ENCODE assay signal across 7 mouse cellular contexts in genomic region chr8:107151212-107151920, GRCm38 (mm10). TPM values are rescaled to one million over a fixed set of nuclear protein-coding genes. Genes with fewer than 3 reads are reported as not detected.
DNase-seq lines count a peak whose midpoint lies in the region; ATAC-seq and TF ChIP-seq lines count a peak whose summit lies in the region.

No protein-coding gene starts in this region.

- H3K27me3 ChIP-seq in lung, postnatal 0 days (replicated peaks; ENCODE audit: insufficient read depth, low read length) = no peaks in the 10 kb centered on the region
- H3K27me3 ChIP-seq in embryonic facial prominence, embryonic 12.5 days = no peaks in the 10 kb centered on the region
- H3K27me3 ChIP-seq in limb, embryonic 11.5 days (ENCODE audit: control insufficient read depth, insufficient read depth, low read length) = no peaks in the 10 kb centered on the region
- H3K27me3 ChIP-seq in small intestine, adult 2 months (ENCODE audit: control insufficient read depth, insufficient read depth, low read length) = no peaks in the 10 kb centered on the region

- 54% methylated on average over 7 of the region's 7 CpGs for WGBS in lung, postnatal 0 days
- 69% methylated on average over 7 of the region's 7 CpGs for WGBS in embryonic facial prominence, embryonic 12.5 days
- WGBS in limb, embryonic 11.5 days = 79% methylated on average over 7 of the region's 7 CpGs
- 14% methylated on average over 7 of the region's 7 CpGs for WGBS in small intestine, adult 2 months

- peak overlapping the region; percentile 88 for H3K4me3 ChIP-seq in lung, postnatal 0 days (ENCODE audit: low read depth, low read length)
- H3K4me3 ChIP-seq in embryonic facial prominence, embryonic 12.5 days = peak overlapping the region; percentile 84
- H3K4me3 ChIP-seq in limb, embryonic 11.5 days (ENCODE audit: low read depth, low read length) = peak overlapping the region; percentile 90
- peak overlapping the region; percentile 95 for H3K4me3 ChIP-seq in small intestine, adult 2 months (ENCODE audit: low read depth, low read length)

- peak overlapping the region; percentile 86 for H3K9ac ChIP-seq in lung, postnatal 0 days (replicated peaks; ENCODE audit: low read depth)
- peak overlapping the region; percentile 80 for H3K9ac ChIP-seq in embryonic facial prominence, embryonic 12.5 days
- peak overlapping the region; percentile 89 for H3K9ac ChIP-seq in limb, embryonic 11.5 days (ENCODE audit: low read length)

- H3K4me2 ChIP-seq in lung, postnatal 0 days (replicated peaks; ENCODE audit: low read depth, low read length) = peak overlapping the region; percentile 82
- H3K4me2 ChIP-seq in embryonic facial prominence, embryonic 12.5 days (replicated peaks) = peak overlapping the region; percentile 77
- H3K4me2 ChIP-seq in limb, embryonic 11.5 days (ENCODE audit: low read depth, severe bottlenecking) = peak overlapping the region; percentile 57

- no peak for TF ChIP-seq CTCF in lung, postnatal 0 days (IDR thresholded peaks at IDR 0.05)
- no peak for TF ChIP-seq CTCF in small intestine, adult 2 months (IDR thresholded peaks at IDR 0.05; ENCODE audit: extremely low read depth, insufficient read length, insufficient replicate concordance, low read depth, low read length)

- H3K9me3 ChIP-seq in lung, postnatal 0 days (ENCODE audit: low read length) = no peaks in the 10 kb centered on the region
- no peaks in the 10 kb centered on the region for H3K9me3 ChIP-seq in embryonic facial prominence, embryonic 12.5 days
- no peaks in the 10 kb centered on the region for H3K9me3 ChIP-seq in limb, embryonic 11.5 days (ENCODE audit: control insufficient read depth, low read length)

- H3K4me1 ChIP-seq in lung, postnatal 0 days (ENCODE audit: insufficient read depth, low read depth, low read length) = 0 out of 2 replicates have a peak, but pooled peaks cover 5% of the 10 kb centered on the region
- H3K4me1 ChIP-seq in embryonic facial prominence, embryonic 12.5 days = peaks cover 10% of the 10 kb centered on the region; the same call in 1 of the 2 replicates
- peaks cover 4% of the 10 kb centered on the region for H3K4me1 ChIP-seq in limb, embryonic 11.5 days (ENCODE audit: control insufficient read depth, insufficient read depth, low read length)
- H3K4me1 ChIP-seq in small intestine, adult 2 months (ENCODE audit: control insufficient read depth, insufficient read depth, insufficient read length, low read length) = peaks cover 5% of the 10 kb centered on the region; the same call in 1 of the 2 replicates

- TF ChIP-seq EP300 in lung, postnatal 0 days (IDR thresholded peaks at IDR 0.05) = no peak

- DNase-seq in lung, postnatal 0 days (ENCODE audit: low spot score) = no peak
- no peak for DNase-seq in lung, postnatal 10 days
- no peak for DNase-seq in limb, embryonic 11.5 days (ENCODE audit: low spot score)
- DNase-seq in spleen, postnatal 36 days (ENCODE audit: low spot score in 2 of 2) = no peak
- DNase-seq in T-cell, adult 2 months (ENCODE audit: low spot score) = no peak

- H3K36me3 ChIP-seq in lung, postnatal 0 days (ENCODE audit: insufficient read depth, low read length) = 0 out of 2 replicates have a peak, but pooled peaks cover 8% of the 10 kb centered on the region
- H3K36me3 ChIP-seq in embryonic facial prominence, embryonic 12.5 days = peaks cover 33% of the 10 kb centered on the region
- peaks cover 17% of the 10 kb centered on the region for H3K36me3 ChIP-seq in limb, embryonic 11.5 days (ENCODE audit: control insufficient read depth, insufficient read depth, low read length)
- peaks cover 28% of the 10 kb centered on the region for H3K36me3 ChIP-seq in small intestine, adult 2 months (ENCODE audit: control insufficient read depth, insufficient read depth, low read length)

- ATAC-seq in lung, postnatal 0 days = no peak
- ATAC-seq in embryonic facial prominence, embryonic 12.5 days (ENCODE audit: insufficient number of reproducible peaks, insufficient read depth, low FRiP score, low TSS enrichment) = no peak
- ATAC-seq in limb, embryonic 11.5 days (ENCODE audit: insufficient number of reproducible peaks, low FRiP score, low TSS enrichment, low read depth) = no peak

- peak overlapping the region; percentile 87 for H3K27ac ChIP-seq in lung, postnatal 0 days (ENCODE audit: low read length)
- no peak overlapping the region for H3K27ac ChIP-seq in embryonic facial prominence, embryonic 12.5 days
- no peak overlapping the region for H3K27ac ChIP-seq in limb, embryonic 11.5 days (replicated peaks; ENCODE audit: low read depth, low read length)
- H3K27ac ChIP-seq in small intestine, adult 2 months (ENCODE audit: insufficient read depth, low read depth, low read length) = peak overlapping the region; percentile 93

- no peak for TF ChIP-seq POLR2A in small intestine, adult 2 months (IDR thresholded peaks at IDR 0.05; ENCODE audit: low read depth, low read length)

RNA-seq across cellular contexts. Expression of gene Cyb5b, which starts 0.9 kb away (rescaled TPM):
- 58.4 and 63.1 TPM in 2 replicates for polyA plus RNA-seq in lung, postnatal 0 days (2015; fragmentation: Nextera tagmentation; extraction: Ambion mirVana)
- 96.4 and 106 TPM in 2 replicates for polyA plus RNA-seq in embryonic facial prominence, embryonic 12.5 days (2016; fragmentation: Nextera tagmentation; extraction: Ambion mirVana)
- 116 and 128 TPM in 2 replicates for polyA plus RNA-seq in limb, embryonic 11.5 days (2014; fragmentation: Nextera tagmentation; extraction: Ambion mirVana)
- 86.2 and 157 TPM in 2 replicates for polyA plus RNA-seq in small intestine, adult 2 months (2012; rRNA removed)

RNA-seq across cellular contexts. Expression of gene Terf2, which starts 55.0 kb away (rescaled TPM):
- polyA plus RNA-seq in lung, postnatal 0 days (2015; fragmentation: Nextera tagmentation; extraction: Ambion mirVana) = 13.1 and 13.2 TPM in 2 replicates
- 22.4 and 23.6 TPM in 2 replicates for polyA plus RNA-seq in embryonic facial prominence, embryonic 12.5 days (2016; fragmentation: Nextera tagmentation; extraction: Ambion mirVana)
- polyA plus RNA-seq in limb, embryonic 11.5 days (2014; fragmentation: Nextera tagmentation; extraction: Ambion mirVana) = 16.5 and 18.8 TPM in 2 replicates
- polyA plus RNA-seq in small intestine, adult 2 months (2012; rRNA removed) = 2.5 and 4.5 TPM in 2 replicates

Comparison
In these comparisons a context has a peak if more than half of its experiments do, and no peak if none do; other contexts are left out.
1. H3K27ac ChIP-seq: peak in lung, postnatal 0 days (single experiment) and small intestine, adult 2 months (single experiment); none in embryonic facial prominence, embryonic 12.5 days (single experiment) and limb, embryonic 11.5 days (single experiment).
2. Peak in every context shown above with its lines, with median percentiles within 50 percentile points of each other: H3K4me2 ChIP-seq, H3K4me3 ChIP-seq and H3K9ac ChIP-seq.